Mouse (Mus musculus) liver, adult 2 months (tissue): ENCODE data around the gene Spryd3.

ENCODE experiments used
- CTCF ChIP-seq: fragments of 200-500 bp; IDR thresholded peaks from 2 replicates; pipeline ENCODE4 v1.5.1; 2011; ENCODE audit warnings: low read depth, low read length, control low read depth
- POLR2A ChIP-seq: fragments of 200-500 bp; IDR thresholded peaks from 2 replicates; pipeline ENCODE4 v1.6.1; 2011; ENCODE audit warnings: low read length, control low read depth; ENCODE audit not compliant: insufficient read depth; ENCODE audit errors: extremely low read depth

DNA sequence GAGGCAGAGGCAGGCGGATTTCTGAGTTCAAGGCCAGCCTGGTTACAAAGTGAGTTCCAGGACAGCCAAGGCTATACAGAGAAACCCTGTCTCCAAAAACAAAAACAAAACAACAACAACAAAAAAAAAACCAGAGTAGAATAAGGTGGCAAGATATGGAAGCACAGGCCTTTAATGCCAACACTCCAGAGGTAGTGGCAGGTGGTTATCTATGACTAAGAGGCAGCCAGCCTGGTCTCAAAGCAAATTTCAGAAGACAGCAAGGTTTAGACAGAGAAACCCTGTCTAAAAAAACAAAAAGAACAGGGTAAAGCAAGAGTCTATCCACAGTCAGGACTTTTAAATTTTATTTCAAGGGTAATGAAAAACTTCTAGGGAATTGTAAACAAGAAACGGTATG, 1.3 kb downstream of the Spryd3 start:
- TF ChIP-seq CTCF, result no peak
- TF ChIP-seq POLR2A, result no peak
